Mouse (Mus musculus) myocyte (in vitro differentiated cells): ENCODE results near the gene Syn3.

Experiments used
- CEBPB ChIP-seq: IDR thresholded peaks from 2 replicates; pipeline ENCODE4 v1.6.1; 2011; ENCODE audit warnings: mild to moderate bottlenecking, moderate library complexity; ENCODE audit not compliant: poor library complexity, insufficient read depth, severe bottlenecking
- MAX ChIP-seq: IDR thresholded peaks from one replicate; pipeline ENCODE4 v1.6.1; 2011; ENCODE audit warnings: low read depth, mild to moderate bottlenecking, control low read depth
- MYOD1 ChIP-seq, 3 experiments: IDR thresholded peaks; one replicate each; pipeline ENCODE4 v1.6.1; 2011; ENCODE audit warnings: control low read depth in 2 of 3, low read depth in 2 of 3, mild to moderate bottlenecking in 2 of 3, moderate library complexity in 1 of 3; ENCODE audit not compliant: insufficient read length in 2 of 3, control insufficient read depth in 1 of 3
- POLR2A ChIP-seq: IDR thresholded peaks from one replicate; pipeline ENCODE4 v1.6.1; 2011; ENCODE audit warnings: low read depth, mild to moderate bottlenecking, control low read depth, moderate library complexity; ENCODE audit not compliant: insufficient read length
- POLR2AphosphoS2 ChIP-seq: IDR thresholded peaks from one replicate; pipeline ENCODE4 v1.6.1; 2011; ENCODE audit warnings: low read depth, control low read depth; ENCODE audit not compliant: insufficient read length
- REST ChIP-seq: IDR thresholded peaks from one replicate; pipeline ENCODE4 v1.6.1; 2011; ENCODE audit warnings: mild to moderate bottlenecking, control low read depth, moderate library complexity; ENCODE audit not compliant: insufficient read depth, insufficient read length
- SRF ChIP-seq: IDR thresholded peaks from one replicate; pipeline ENCODE4 v1.6.1; 2011; ENCODE audit warnings: low read depth; ENCODE audit not compliant: control insufficient read depth, insufficient read length
- TCF12 ChIP-seq: IDR thresholded peaks from one replicate; pipeline ENCODE4 v1.6.1; 2011; ENCODE audit warnings: mild to moderate bottlenecking, control low read depth; ENCODE audit not compliant: poor library complexity, insufficient read depth, severe bottlenecking
- TCF3 ChIP-seq: IDR thresholded peaks from one replicate; pipeline ENCODE4 v1.6.1; 2011; ENCODE audit warnings: low read depth, control low read depth; ENCODE audit not compliant: insufficient read length
- USF1 ChIP-seq: IDR thresholded peaks from one replicate; pipeline ENCODE4 v1.6.1; 2011; ENCODE audit warnings: low read depth, mild to moderate bottlenecking, control low read depth, moderate library complexity

- TF ChIP-seq CEBPB (no peak), SRF (no peak), POLR2A (no peak), USF1 (no peak), MYOD1 (IDR thresholded peaks at IDR 0.05; ENCODE audit: control insufficient read depth in 1 of 3, insufficient read length in 2 of 3, low read depth in 2 of 3) (no peak), TCF12 (no peak), TCF3 (no peak), MAX (no peak), POLR2AphosphoS2 (no peak), REST (no peak)
These were observed 80.4 kb downstream of the Syn3 start for GRCm38 (mm10) chr10:86418345-86418744.
